Mouse (Mus musculus): ENCODE measurements at regions not wholly inside any gene's neighbourhood (a gene's known extent, or its start where the extent isn't known, plus 50 kb on each side); places are given as distances from the start of the nearest gene placed in this dataset.

- H3K36me3 ChIP-seq (ENCODE audit: control insufficient read depth, insufficient read depth, low read length): no peaks in the 10 kb centered on the region
- no peaks in the 10 kb centered on the region for H3K27me3 ChIP-seq (ENCODE audit: control insufficient read depth, insufficient read depth, low read length)
- TF ChIP-seq EP300 (optimal IDR thresholded peaks at IDR 0.05) (no peak), CTCF (IDR thresholded peaks at IDR 0.05; ENCODE audit: low read depth) (peak; percentile 91)
- no peaks in the 10 kb centered on the region for H3K9me3 ChIP-seq (ENCODE audit: control insufficient read depth, low read length)
- no peak overlapping the region for H3K27ac ChIP-seq (replicated peaks)
- DNase-seq (ENCODE audit: low spot score) (peak; percentile 85), ATAC-seq (ENCODE audit: low FRiP score, low TSS enrichment) (peak; percentile 82)
- 27% methylated on average over 9 of the region's 9 CpGs for WGBS
- no peak overlapping the region for H3K9ac ChIP-seq (ENCODE audit: low read length)
- no peak overlapping the region for H3K4me3 ChIP-seq (ENCODE audit: low read depth, low read length)
- H3K4me1 ChIP-seq (replicated peaks; ENCODE audit: control insufficient read depth, insufficient read depth): no peaks in the 10 kb centered on the region
- H3K4me2 ChIP-seq (replicated peaks; ENCODE audit: low read depth): no peak overlapping the region
Observed at GRCm38 (mm10) chr2:179193507-179194160, 248.6 kb upstream of the Cdh4 start.

GRCm38 (mm10) chr2:179197471-179197870 is 244.8 kb upstream of the Cdh4 start:
- TF ChIP-seq CTCF (IDR thresholded peaks at IDR 0.05; ENCODE audit: low read depth) (no peak), EP300 (optimal IDR thresholded peaks at IDR 0.05) (no peak)
- Histone ChIP-seq H3K9ac (ENCODE audit: low read length) (no peak overlapping the region), H3K36me3 (ENCODE audit: control insufficient read depth, insufficient read depth, low read length) (no peaks in the 10 kb centered on the region), H3K4me2 (replicated peaks; ENCODE audit: low read depth) (no peak overlapping the region), H3K27ac (replicated peaks) (no peak overlapping the region), H3K4me3 (ENCODE audit: low read depth, low read length) (no peak overlapping the region), H3K9me3 (ENCODE audit: control insufficient read depth, low read length) (no peaks in the 10 kb centered on the region), H3K27me3 (ENCODE audit: control insufficient read depth, insufficient read depth, low read length) (no peaks in the 10 kb centered on the region), H3K4me1 (replicated peaks; ENCODE audit: control insufficient read depth, insufficient read depth) (no peaks in the 10 kb centered on the region)
- 90% methylated on average over 1 of the region's 1 CpGs for WGBS
- no peak for ATAC-seq (ENCODE audit: low FRiP score, low TSS enrichment)
- no peak for DNase-seq (ENCODE audit: low spot score)

GRCm38 (mm10) chr2:179200495-179200894 is 241.7 kb upstream of the Cdh4 start:
- Histone ChIP-seq H3K27me3 (ENCODE audit: control insufficient read depth, insufficient read depth, low read length) (no peaks in the 10 kb centered on the region), H3K4me2 (replicated peaks; ENCODE audit: low read depth) (no peak overlapping the region), H3K4me3 (ENCODE audit: low read depth, low read length) (no peak overlapping the region), H3K9ac (ENCODE audit: low read length) (no peak overlapping the region), H3K36me3 (ENCODE audit: control insufficient read depth, insufficient read depth, low read length) (no peaks in the 10 kb centered on the region), H3K4me1 (replicated peaks; ENCODE audit: control insufficient read depth, insufficient read depth) (no peaks in the 10 kb centered on the region), H3K27ac (replicated peaks) (no peak overlapping the region), H3K9me3 (ENCODE audit: control insufficient read depth, low read length) (no peaks in the 10 kb centered on the region)
- ATAC-seq (ENCODE audit: low FRiP score, low TSS enrichment) (0 out of 2 replicates have a peak, but pooled peaks have one; percentile 42), DNase-seq (ENCODE audit: low spot score) (peak; percentile 69)
- TF ChIP-seq CTCF (IDR thresholded peaks at IDR 0.05; ENCODE audit: low read depth): no peak
- TF ChIP-seq EP300 (optimal IDR thresholded peaks at IDR 0.05): no peak
- WGBS: 2% methylated on average over 6 of the region's 6 CpGs

GRCm38 (mm10) chr2:179210164-179210805 is 231.9 kb upstream of the Cdh4 start:
- Histone ChIP-seq H3K4me3 (ENCODE audit: low read depth, low read length) (no peak overlapping the region), H3K27ac (replicated peaks) (no peak overlapping the region), H3K4me1 (replicated peaks; ENCODE audit: control insufficient read depth, insufficient read depth) (no peaks in the 10 kb centered on the region), H3K4me2 (replicated peaks; ENCODE audit: low read depth) (no peak overlapping the region), H3K36me3 (ENCODE audit: control insufficient read depth, insufficient read depth, low read length) (no peaks in the 10 kb centered on the region), H3K9me3 (ENCODE audit: control insufficient read depth, low read length) (no peaks in the 10 kb centered on the region), H3K9ac (ENCODE audit: low read length) (no peak overlapping the region), H3K27me3 (ENCODE audit: control insufficient read depth, insufficient read depth, low read length) (no peaks in the 10 kb centered on the region)
- no peak for DNase-seq (ENCODE audit: low spot score)
- ATAC-seq (ENCODE audit: low FRiP score, low TSS enrichment): no peak
- WGBS: 77% methylated on average over 10 of the region's 10 CpGs
- TF ChIP-seq CTCF (IDR thresholded peaks at IDR 0.05; ENCODE audit: low read depth): no peak
- no peak for TF ChIP-seq EP300 (optimal IDR thresholded peaks at IDR 0.05)

GRCm38 (mm10) chr2:179216773-179217172 is 225.5 kb upstream of the Cdh4 start:
- DNase-seq (ENCODE audit: low spot score) (no peak), ATAC-seq (ENCODE audit: low FRiP score, low TSS enrichment) (no peak)
- H3K4me3 ChIP-seq (ENCODE audit: low read depth, low read length): no peak overlapping the region
- no peaks in the 10 kb centered on the region for H3K27me3 ChIP-seq (ENCODE audit: control insufficient read depth, insufficient read depth, low read length)
- no peak for TF ChIP-seq CTCF (IDR thresholded peaks at IDR 0.05; ENCODE audit: low read depth)
- TF ChIP-seq EP300 (optimal IDR thresholded peaks at IDR 0.05): no peak
- no peak overlapping the region for H3K4me2 ChIP-seq (replicated peaks; ENCODE audit: low read depth)
- H3K9ac ChIP-seq (ENCODE audit: low read length): no peak overlapping the region
- no peaks in the 10 kb centered on the region for H3K36me3 ChIP-seq (ENCODE audit: control insufficient read depth, insufficient read depth, low read length)
- no peak overlapping the region for H3K27ac ChIP-seq (replicated peaks)
- no peaks in the 10 kb centered on the region for H3K4me1 ChIP-seq (replicated peaks; ENCODE audit: control insufficient read depth, insufficient read depth)
- no peaks in the 10 kb centered on the region for H3K9me3 ChIP-seq (ENCODE audit: control insufficient read depth, low read length)
- WGBS: 70% methylated on average over 2 of the region's 2 CpGs

GRCm38 (mm10) chr2:179228096-179228495 is 214.1 kb upstream of the Cdh4 start:
- DNase-seq (ENCODE audit: low spot score): no peak
- Histone ChIP-seq H3K4me2 (replicated peaks; ENCODE audit: low read depth) (no peak overlapping the region), H3K27me3 (ENCODE audit: control insufficient read depth, insufficient read depth, low read length) (no peaks in the 10 kb centered on the region), H3K4me3 (ENCODE audit: low read depth, low read length) (no peak overlapping the region), H3K27ac (replicated peaks) (no peak overlapping the region), H3K9ac (ENCODE audit: low read length) (no peak overlapping the region), H3K9me3 (ENCODE audit: control insufficient read depth, low read length) (no peaks in the 10 kb centered on the region), H3K36me3 (ENCODE audit: control insufficient read depth, insufficient read depth, low read length) (no peaks in the 10 kb centered on the region), H3K4me1 (replicated peaks; ENCODE audit: control insufficient read depth, insufficient read depth) (no peaks in the 10 kb centered on the region)
- no peak for ATAC-seq (ENCODE audit: low FRiP score, low TSS enrichment)
- 72% methylated on average over 7 of the region's 7 CpGs for WGBS
- TF ChIP-seq CTCF (IDR thresholded peaks at IDR 0.05; ENCODE audit: low read depth) (no peak), EP300 (optimal IDR thresholded peaks at IDR 0.05) (no peak)
